Mouse (Mus musculus) heart, postnatal 0 days (tissue): ENCODE results near the gene Thsd7a.

Experiments used
- CTCF ChIP-seq: IDR thresholded peaks from 2 replicates; pipeline ENCODE4 v1.5.1; 2016; ENCODE audit warnings: antibody characterized with exemption, control low read depth, low read depth
- EP300 ChIP-seq: IDR thresholded peaks from 2 replicates; pipeline ENCODE4 v1.6.1; 2016; ENCODE audit warnings: antibody characterized with exemption, low read depth

DNA sequence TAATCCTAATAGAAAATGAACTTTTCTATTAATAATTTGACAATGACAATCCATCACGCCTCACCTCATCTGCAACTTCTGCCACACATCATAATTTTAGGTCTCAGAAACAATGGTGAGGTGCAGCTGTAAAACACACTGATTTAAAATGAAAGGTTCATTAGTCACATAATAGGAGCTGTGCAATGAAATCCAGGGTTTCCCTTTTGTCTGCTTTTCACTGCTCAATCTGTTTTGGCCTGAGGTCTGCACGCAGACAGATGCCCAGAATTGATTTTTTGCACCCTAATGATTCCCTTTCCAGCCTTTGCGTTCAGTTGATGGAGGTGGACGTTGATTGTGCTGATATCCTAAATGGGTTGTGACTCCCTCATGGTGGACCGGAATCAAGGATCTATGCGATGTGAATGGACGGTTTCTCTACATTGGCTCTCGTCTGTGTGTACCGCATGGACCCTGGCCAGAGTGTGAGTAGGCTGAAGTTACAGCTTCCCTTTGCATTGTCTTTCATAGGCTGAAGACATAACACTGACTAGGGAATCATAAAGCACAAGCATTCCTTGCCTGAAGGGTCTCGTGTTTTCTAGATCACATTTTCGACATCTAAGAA, 120.5 kb downstream of the Thsd7a start:
- TF ChIP-seq CTCF (no peak), EP300 (no peak)
